Mouse (Mus musculus) limb, embryonic 14.5 days (tissue): ENCODE results near the gene Tmem88. TPM values are rescaled to one million over a fixed set of nuclear protein-coding genes. Genes with fewer than 3 reads are reported as not detected.

Source experiments
- ATAC-seq: fragments of 200-750 bp; cut with Nextera tagmentation; 2 replicates; pipeline ENCODE4 v1.8.0; 2017; ENCODE audit warnings: low read depth, moderate number of reproducible peaks, moderate TSS enrichment; ENCODE audit not compliant: low FRiP score
- DNase-seq: peaks from one replicate; pipeline ENCODE4 v3.0.0-alpha.2; 2015; ENCODE audit warnings: low spot score
- H3K27ac ChIP-seq: fragments of 300-500 bp; sonication (generic); replicated peaks from 2 replicates; pipeline ENCODE4 v1.5.1; 2014; ENCODE audit warnings: low read depth, mild to moderate bottlenecking, low read length, moderate library complexity, mixed read lengths
- H3K27me3 ChIP-seq: fragments of 300-500 bp; sonication (generic); 2 replicates; pipeline ENCODE4 v1.6.1; 2014; ENCODE audit warnings: low read length, mixed read lengths; ENCODE audit not compliant: control insufficient read depth, insufficient read depth
- H3K36me3 ChIP-seq: fragments of 300-500 bp; sonication (generic); 2 replicates; pipeline ENCODE4 v1.6.1; 2014; ENCODE audit warnings: mild to moderate bottlenecking, low read length, moderate library complexity, mixed read lengths; ENCODE audit not compliant: control insufficient read depth, insufficient read depth
- H3K4me1 ChIP-seq: fragments of 300-500 bp; sonication (generic); 2 replicates; pipeline ENCODE4 v1.6.1; 2014; ENCODE audit warnings: antibody characterized with exemption, low read length, mixed read lengths; ENCODE audit not compliant: control insufficient read depth, insufficient read depth
- H3K4me2 ChIP-seq: fragments of 300-500 bp; sonication (generic); replicated peaks from 2 replicates; pipeline ENCODE4 v1.6.1; 2014; ENCODE audit warnings: low read depth, mild to moderate bottlenecking, low read length, moderate library complexity; ENCODE audit not compliant: severe bottlenecking
- H3K4me3 ChIP-seq: fragments of 300-500 bp; sonication (generic); replicated peaks from 2 replicates; pipeline ENCODE4 v1.5.1; 2014; ENCODE audit warnings: low read length
- H3K9ac ChIP-seq: fragments of 300-500 bp; sonication (generic); 2 replicates; pipeline ENCODE4 v1.6.1; 2014; ENCODE audit warnings: mild to moderate bottlenecking, low read depth, low read length, moderate library complexity; ENCODE audit not compliant: severe bottlenecking
- H3K9me3 ChIP-seq: fragments of 300-500 bp; sonication (generic); 2 replicates; pipeline ENCODE4 v1.6.1; 2016; ENCODE audit warnings: low read length; ENCODE audit not compliant: control insufficient read depth
- POLR2A ChIP-seq: fragments of 200-500 bp; IDR thresholded peaks from 2 replicates; pipeline ENCODE4 v1.8.0; 2012; ENCODE audit warnings: inconsistent platforms, mild to moderate bottlenecking, moderate library complexity, borderline replicate concordance; ENCODE audit not compliant: insufficient read depth, insufficient read length; ENCODE audit errors: extremely low read depth
- WGBS: fragments of 180-500 bp; shearing (Covaris S2); extraction: QIAGEN DNeasy Blood & Tissue Kit; methylation state at CpG from one replicate; pipeline ENCODE4 v1.1.7; 2014; 5-methylcytosine and 5-hydroxymethylcytosine counted together
- polyA plus RNA-seq, 2 experiments: library from polyadenylated mRNA; depleted of rRNA in 1 of 2; stranded (reverse) in 1 of 2; unstranded in 1 of 2; fragments of >200 nt; fragmentation: Nextera tagmentation in 1 of 2; extraction: Ambion mirVana in 1 of 2; gene quantifications; 2 replicates each; pipeline versions ENCODE4 v1.2.1 to v1.2.3; 2012 to 2014

Tmem88 gene
- polyA plus RNA-seq, 2 experiments: 17.0 to 18.9 TPM

- H3K4me2 ChIP-seq: no peak overlapping the region
- no peak for TF ChIP-seq POLR2A
- no peak overlapping the region for H3K4me3 ChIP-seq
- no peak for DNase-seq
- H3K4me1 ChIP-seq: peaks cover 24% of the 10 kb centered on the region
- WGBS: 74% methylated on average over 6 of the region's 6 CpGs
- H3K9ac ChIP-seq: no peak overlapping the region
- no peaks in the 10 kb centered on the region for H3K36me3 ChIP-seq
- H3K27ac ChIP-seq: no peak overlapping the region
- H3K27me3 ChIP-seq: peaks cover 12% of the 10 kb centered on the region; the same call in 1 of the 2 replicates
- H3K9me3 ChIP-seq: no peaks in the 10 kb centered on the region
- no peak for ATAC-seq
Measured at GRCm38 (mm10) chr11:69423885-69424284, 25.9 kb upstream of the Tmem88 start.

DNA sequence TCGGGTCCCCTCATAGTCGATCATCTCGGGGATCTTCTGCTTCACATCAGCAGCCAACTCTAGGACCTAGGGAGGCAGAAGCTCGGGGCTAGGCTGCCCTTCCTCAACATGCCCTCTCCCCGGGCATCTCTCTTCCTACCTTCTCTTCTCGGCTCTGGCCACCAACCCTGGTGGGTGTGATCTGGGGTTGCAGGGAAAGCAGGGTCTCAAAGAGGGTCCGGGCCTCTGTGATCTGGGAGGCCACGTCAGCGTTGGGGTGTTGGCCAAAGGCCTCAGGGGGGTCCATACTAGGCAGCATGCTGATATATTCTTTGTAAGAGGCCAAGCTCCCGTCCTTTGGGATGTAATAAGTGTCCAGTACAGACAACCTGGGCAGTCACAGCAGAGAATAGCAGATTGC lies 24.8 kb upstream of the Tmem88 start:
- H3K36me3 ChIP-seq: no peaks in the 10 kb centered on the region
- peaks cover 18% of the 10 kb centered on the region for H3K4me1 ChIP-seq
- no peak overlapping the region for H3K9ac ChIP-seq
- H3K4me2 ChIP-seq: no peak overlapping the region
- peaks cover 12% of the 10 kb centered on the region; the same call in 1 of the 2 replicates for H3K27me3 ChIP-seq
- TF ChIP-seq POLR2A: no peak
- no peak for DNase-seq
- 84% methylated on average over 10 of the region's 10 CpGs for WGBS
- ATAC-seq: no peak
- no peak overlapping the region for H3K4me3 ChIP-seq
- H3K9me3 ChIP-seq: no peaks in the 10 kb centered on the region
- no peak overlapping the region for H3K27ac ChIP-seq

- H3K27ac ChIP-seq: no peak overlapping the region
- H3K36me3 ChIP-seq: no peaks in the 10 kb centered on the region
- WGBS: 18% methylated on average over 25 of the region's 25 CpGs
- DNase-seq (no peak), ATAC-seq (no peak)
- peak overlapping the region; percentile 76; the same call in 1 of the 2 replicates for H3K4me3 ChIP-seq
- no peak for TF ChIP-seq POLR2A
- no peak overlapping the region; the same call in 1 of the 2 replicates for H3K4me2 ChIP-seq
- peaks cover 27% of the 10 kb centered on the region for H3K4me1 ChIP-seq
- no peaks in the 10 kb centered on the region for H3K9me3 ChIP-seq
- no peak overlapping the region for H3K9ac ChIP-seq
- peaks cover 12% of the 10 kb centered on the region; the same call in 1 of the 2 replicates for H3K27me3 ChIP-seq
Measured at GRCm38 (mm10) chr11:69421131-69421977, 23.3 kb upstream of the Tmem88 start.

GRCm38 (mm10) chr11:69420554-69421000 lies 22.5 kb upstream of the Tmem88 start:
- DNase-seq (no peak), ATAC-seq (no peak)
- Histone ChIP-seq H3K4me2 (peak overlapping the region; percentile 81), H3K36me3 (no peaks in the 10 kb centered on the region), H3K4me1 (peaks cover 27% of the 10 kb centered on the region), H3K9ac (peak overlapping the region; percentile 21; the same call in 1 of the 2 replicates), H3K27ac (no peak overlapping the region), H3K27me3 (peaks cover 12% of the 10 kb centered on the region; the same call in 1 of the 2 replicates), H3K9me3 (no peaks in the 10 kb centered on the region), H3K4me3 (peak overlapping the region; percentile 76)
- 12% methylated on average over 10 of the region's 10 CpGs for WGBS
- no peak for TF ChIP-seq POLR2A

- Histone ChIP-seq H3K27me3 (peaks cover 12% of the 10 kb centered on the region; the same call in 1 of the 2 replicates), H3K27ac (peak overlapping the region; percentile 82), H3K4me3 (peak overlapping the region; percentile 76), H3K4me2 (peak overlapping the region; percentile 81), H3K9ac (peak overlapping the region; percentile 21), H3K9me3 (no peaks in the 10 kb centered on the region), H3K36me3 (no peaks in the 10 kb centered on the region), H3K4me1 (peaks cover 27% of the 10 kb centered on the region)
- no peak for TF ChIP-seq POLR2A
- ATAC-seq: no peak
- peak; percentile 38 for DNase-seq
- WGBS: under 1% methylated on average over 20 of the region's 31 CpGs
Measured at GRCm38 (mm10) chr11:69419813-69420553, 21.9 kb upstream of the Tmem88 start.
